Mouse (Mus musculus): ENCODE data around the gene F12.
A peak's percentile ranks its signal among the peaks of the same experiment; 100 is the strongest.

The F12 gene

DNA sequence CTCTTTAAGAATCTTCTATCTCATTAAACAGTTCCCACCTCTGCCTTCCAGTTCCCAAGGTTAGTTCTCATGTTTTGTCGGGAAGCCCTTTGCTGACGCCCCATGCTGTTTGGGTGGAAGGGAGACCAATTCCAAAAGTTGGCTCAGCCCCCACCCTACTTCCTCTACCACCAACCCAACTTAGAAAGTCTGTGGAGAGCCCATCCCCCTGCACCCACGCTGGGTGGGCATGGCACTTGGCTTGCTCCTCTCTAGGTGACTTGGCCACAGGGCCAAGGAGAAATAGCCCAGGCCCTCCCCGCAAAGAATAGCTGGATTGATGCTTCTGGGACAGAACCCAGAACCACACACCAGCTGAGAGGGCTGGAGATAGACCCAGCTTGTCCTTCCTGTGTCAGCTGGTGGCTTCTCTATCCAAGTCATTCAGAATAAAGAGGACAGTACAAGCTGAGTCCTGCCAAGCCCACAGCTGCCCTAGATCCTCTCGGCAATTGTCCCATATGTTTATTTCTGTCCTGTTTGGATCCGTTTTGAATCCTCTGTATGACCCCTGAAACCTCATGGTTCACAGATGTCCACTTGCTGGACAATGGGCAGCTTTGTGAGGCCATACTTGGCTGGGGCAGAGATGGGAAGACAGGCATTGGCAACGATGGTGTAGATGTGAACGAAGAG, 55.4 kb downstream of the F12 start:
- DNase-seq (ENCODE audit: low spot score in 2 of 2), result no peak

DNA sequence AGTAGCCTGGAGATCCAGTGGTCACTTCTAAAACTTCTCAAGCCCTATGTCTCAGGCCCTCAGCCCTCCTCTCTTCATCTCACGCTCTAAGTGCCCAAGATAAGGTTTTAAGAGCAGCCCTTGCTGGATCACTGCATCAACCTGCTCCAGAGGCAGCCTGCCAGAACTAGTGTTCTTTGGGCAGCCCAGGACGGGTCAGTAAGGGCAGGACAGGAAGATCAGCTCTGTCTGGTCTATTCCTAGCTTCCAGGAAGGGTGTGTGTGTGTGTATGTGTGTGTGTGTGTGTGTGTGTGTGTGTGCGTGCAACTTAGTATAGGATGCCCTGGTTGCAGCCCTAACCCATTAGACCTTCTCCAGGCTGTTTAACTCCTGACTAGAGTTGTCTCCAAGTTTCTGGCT, 56.4 kb downstream of the F12 start:
- no peak for DNase-seq (ENCODE audit: low spot score in 2 of 2)

GRCm38 (mm10) chr13:55369531-55370114, 57.0 kb downstream of the F12 start, which contains the start of gene Rgs14:
TSS of gene Rgs14 (plus strand) at chr13:55369732.
- peak; percentile 63 to 70 for DNase-seq (ENCODE audit: low spot score in 2 of 2)

DNA sequence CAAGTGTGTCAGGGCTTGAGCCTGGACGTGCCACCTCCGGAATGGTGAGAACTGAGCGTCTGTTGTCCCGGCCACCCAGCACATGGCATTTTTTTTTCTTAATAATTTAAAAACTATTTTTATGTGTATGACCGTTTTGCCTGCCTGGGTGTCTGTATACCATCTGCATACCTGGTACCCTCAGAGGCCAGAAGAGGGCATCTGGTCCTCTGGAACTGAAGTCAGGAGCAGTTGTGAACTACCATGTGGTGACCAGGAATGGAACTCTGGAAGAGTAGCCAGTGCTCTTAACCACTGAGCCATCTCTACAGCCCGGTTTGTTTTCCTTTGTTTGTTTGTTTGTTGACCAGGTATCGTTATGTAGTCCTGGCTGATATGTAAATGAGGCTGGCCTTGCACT, 58.2 kb downstream of the F12 start:
- DNase-seq (ENCODE audit: low spot score in 2 of 2), result no peak

Data from natural killer cell, adult 2 months (primary cell).